Mouse (Mus musculus) ES-Bruce4 (cell line): ENCODE measurements at regions not wholly inside any gene's neighbourhood (a gene's known extent, or its start where the extent isn't known, plus 50 kb on each side); places are given as distances from the start of the nearest gene placed in this dataset.

Experiments used
- H3K27ac ChIP-seq: 2 replicates; pipeline ENCODE4 v1.5.1; 2012; ENCODE audit warnings: low read length, inconsistent platforms; ENCODE audit not compliant: insufficient read depth
- H3K27me3 ChIP-seq: 2 replicates; pipeline ENCODE4 v1.6.1; 2012; ENCODE audit warnings: mild to moderate bottlenecking, low read length, inconsistent platforms; ENCODE audit not compliant: control insufficient read depth, poor library complexity, insufficient read depth, severe bottlenecking
- H3K36me3 ChIP-seq: 2 replicates; pipeline ENCODE4 v1.6.1; 2012; ENCODE audit warnings: inconsistent platforms, mild to moderate bottlenecking, low read length, moderate library complexity; ENCODE audit not compliant: control insufficient read depth, poor library complexity, insufficient read depth, severe bottlenecking
- H3K4me1 ChIP-seq: one replicate; pipeline ENCODE4 v1.8.1; 2011; ENCODE audit warnings: low read length; ENCODE audit not compliant: control insufficient read depth, insufficient read depth
- H3K4me3 ChIP-seq: 2 replicates; pipeline ENCODE4 v1.5.1; 2011; ENCODE audit warnings: low read depth, mild to moderate bottlenecking, low read length
- H3K9ac ChIP-seq: 2 replicates; pipeline ENCODE4 v1.6.1; 2012; ENCODE audit warnings: low read depth, mild to moderate bottlenecking, inconsistent platforms; ENCODE audit not compliant: poor library complexity, severe bottlenecking
- H3K9me3 ChIP-seq: replicated peaks from 2 replicates; pipeline ENCODE4 v1.6.1; 2012; ENCODE audit warnings: mild to moderate bottlenecking, low read length, inconsistent platforms; ENCODE audit not compliant: control insufficient read depth, poor library complexity, insufficient read depth, severe bottlenecking
- CTCF ChIP-seq: IDR thresholded peaks from one replicate; pipeline ENCODE4 v1.8.1; 2011; ENCODE audit warnings: low read depth, low read length
- EP300 ChIP-seq: IDR thresholded peaks from 2 replicates; pipeline ENCODE4 v1.6.1; 2011; ENCODE audit warnings: low read depth, low read length; ENCODE audit not compliant: insufficient read depth
- POLR2A ChIP-seq: IDR thresholded peaks from one replicate; pipeline ENCODE4 v1.8.1; 2011; ENCODE audit warnings: low read length; ENCODE audit not compliant: insufficient read depth

DNA sequence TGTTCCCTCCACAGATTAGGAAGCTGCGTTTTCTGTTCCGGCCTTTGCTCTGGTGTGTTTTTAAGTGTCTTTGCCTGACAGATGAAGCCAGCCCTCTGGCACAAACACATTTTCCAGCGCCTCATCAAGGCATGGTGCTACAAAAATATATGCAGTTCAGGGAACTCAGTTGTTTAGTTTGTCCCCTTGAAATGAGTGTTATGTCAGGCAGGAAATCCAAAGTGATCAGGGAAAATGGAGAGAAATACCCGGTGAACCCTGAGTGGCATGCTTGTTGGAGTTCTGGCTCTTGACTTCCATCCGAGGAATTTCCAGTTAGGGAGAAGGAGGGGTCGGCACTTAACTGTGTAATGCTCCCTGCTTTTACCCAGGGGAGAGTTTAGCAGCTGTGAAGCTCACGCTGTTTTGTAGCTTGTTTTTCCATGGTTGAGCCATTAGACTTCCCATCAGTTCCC lies 304.9 kb downstream of the Glrx3 start:
- H3K36me3 ChIP-seq: no peaks in the 10 kb centered on the region

GRCm38 (mm10) chr7:137745575-137745974 lies 308.2 kb downstream of the Glrx3 start:
- Histone ChIP-seq H3K27ac (no peak overlapping the region), H3K36me3 (no peaks in the 10 kb centered on the region), H3K4me3 (no peak overlapping the region), H3K27me3 (no peaks in the 10 kb centered on the region), H3K9me3 (no peaks in the 10 kb centered on the region), H3K9ac (no peak overlapping the region), H3K4me1 (no peaks in the 10 kb centered on the region)
- TF ChIP-seq CTCF (no peak), EP300 (no peak), POLR2A (no peak)

More for the DNA sequence above, 304.9 kb downstream of the Glrx3 start:
- Histone ChIP-seq H3K4me3 (no peak overlapping the region), H3K9me3 (no peaks in the 10 kb centered on the region), H3K27ac (no peak overlapping the region), H3K9ac (no peak overlapping the region), H3K4me1 (no peaks in the 10 kb centered on the region), H3K27me3 (no peaks in the 10 kb centered on the region)
- TF ChIP-seq CTCF: no peak

GRCm38 (mm10) chr7:137745991-137746390 lies 308.6 kb downstream of the Glrx3 start:
- no peak for TF ChIP-seq EP300
- no peak for TF ChIP-seq CTCF
- no peak for TF ChIP-seq POLR2A
- Histone ChIP-seq H3K9me3 (no peaks in the 10 kb centered on the region), H3K27ac (no peak overlapping the region), H3K27me3 (no peaks in the 10 kb centered on the region), H3K36me3 (no peaks in the 10 kb centered on the region), H3K9ac (no peak overlapping the region), H3K4me1 (no peaks in the 10 kb centered on the region), H3K4me3 (no peak overlapping the region)

DNA sequence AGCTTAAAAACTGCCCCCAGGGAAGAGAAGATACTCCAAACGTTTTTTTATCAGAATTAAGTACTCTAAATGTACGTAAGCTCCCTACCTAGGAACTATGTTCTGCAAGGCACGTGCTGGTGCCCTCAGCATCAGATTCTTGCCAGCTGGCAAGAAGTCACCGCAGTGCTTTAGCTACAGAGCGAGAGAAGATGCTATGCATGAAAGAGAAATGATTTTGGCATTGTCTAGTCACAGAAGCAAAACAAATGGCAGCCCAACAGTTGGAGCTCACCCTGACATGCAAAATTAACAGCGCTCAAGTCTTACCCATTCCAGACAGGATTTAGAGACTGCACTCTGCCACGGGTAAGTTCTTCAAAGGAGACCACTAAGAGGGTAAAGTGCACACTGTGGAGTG lies 311.5 kb downstream of the Glrx3 start:
- no peak for TF ChIP-seq EP300
- no peak for TF ChIP-seq CTCF
- TF ChIP-seq POLR2A: no peak
- Histone ChIP-seq H3K4me3 (no peak overlapping the region), H3K27me3 (no peaks in the 10 kb centered on the region), H3K36me3 (no peaks in the 10 kb centered on the region), H3K27ac (no peak overlapping the region), H3K4me1 (no peaks in the 10 kb centered on the region), H3K9me3 (no peaks in the 10 kb centered on the region), H3K9ac (no peak overlapping the region)

- no peak overlapping the region for H3K27ac ChIP-seq
- no peak overlapping the region for H3K4me3 ChIP-seq
- no peaks in the 10 kb centered on the region for H3K27me3 ChIP-seq
- no peaks in the 10 kb centered on the region for H3K36me3 ChIP-seq
- H3K9me3 ChIP-seq: no peaks in the 10 kb centered on the region
- no peaks in the 10 kb centered on the region for H3K4me1 ChIP-seq
- TF ChIP-seq CTCF: no peak
- TF ChIP-seq POLR2A: no peak
- no peak for TF ChIP-seq EP300
- H3K9ac ChIP-seq: no peak overlapping the region
These were observed 313.3 kb downstream of the Glrx3 start for GRCm38 (mm10) chr7:137750741-137751140.

DNA sequence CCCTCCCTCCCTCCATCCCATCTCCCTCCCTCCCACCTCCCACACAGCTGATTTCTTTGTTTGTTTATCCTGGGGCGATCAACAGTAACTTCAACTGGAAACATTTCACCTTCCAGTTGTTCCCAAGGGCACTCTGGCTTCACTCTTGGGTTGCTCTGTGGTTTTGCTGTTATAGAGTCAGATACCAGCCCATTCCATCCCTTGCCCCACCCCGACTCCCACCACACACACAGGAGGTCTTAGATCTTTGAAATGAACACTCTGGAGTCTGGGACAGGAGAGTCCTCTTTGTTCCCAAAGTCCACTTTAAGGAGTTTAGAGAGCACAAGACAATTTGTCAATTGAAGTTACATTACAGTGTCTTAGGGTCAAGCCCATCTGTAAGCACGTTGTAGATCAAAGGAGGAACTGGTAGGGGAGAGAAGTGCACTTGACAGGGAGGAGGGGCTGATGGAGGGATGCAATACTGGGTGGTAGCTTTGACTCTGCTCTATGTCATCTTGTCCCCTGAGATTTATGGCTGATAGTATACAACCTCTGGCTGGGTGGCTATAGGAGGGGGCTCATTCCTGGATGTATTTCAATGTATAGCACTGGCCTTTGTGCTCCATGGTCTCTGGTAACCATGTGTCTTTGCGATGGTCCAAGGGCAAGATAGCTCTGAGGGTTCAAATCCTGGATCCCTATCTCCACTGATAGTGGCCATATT lies 313.9 kb downstream of the Glrx3 start:
- Histone ChIP-seq H3K27me3 (no peaks in the 10 kb centered on the region), H3K36me3 (no peaks in the 10 kb centered on the region), H3K4me3 (no peak overlapping the region), H3K9me3 (no peaks in the 10 kb centered on the region), H3K27ac (no peak overlapping the region), H3K4me1 (no peaks in the 10 kb centered on the region), H3K9ac (no peak overlapping the region)
- TF ChIP-seq CTCF: no peak
- no peak for TF ChIP-seq EP300
- no peak for TF ChIP-seq POLR2A
